Mouse (Mus musculus) ES-Bruce4 (cell line): ENCODE data around the gene E130218I03Rik. TPM values are rescaled to one million over a fixed set of nuclear protein-coding genes. Genes with fewer than 3 reads are reported as not detected.

Experiments used
- H3K27ac ChIP-seq: 2 replicates; pipeline ENCODE4 v1.5.1; 2012; ENCODE audit warnings: low read length, inconsistent platforms; ENCODE audit not compliant: insufficient read depth
- H3K27me3 ChIP-seq: 2 replicates; pipeline ENCODE4 v1.6.1; 2012; ENCODE audit warnings: mild to moderate bottlenecking, low read length, inconsistent platforms; ENCODE audit not compliant: control insufficient read depth, poor library complexity, insufficient read depth, severe bottlenecking
- H3K36me3 ChIP-seq: 2 replicates; pipeline ENCODE4 v1.6.1; 2012; ENCODE audit warnings: inconsistent platforms, mild to moderate bottlenecking, low read length, moderate library complexity; ENCODE audit not compliant: control insufficient read depth, poor library complexity, insufficient read depth, severe bottlenecking
- H3K4me1 ChIP-seq: one replicate; pipeline ENCODE4 v1.8.1; 2011; ENCODE audit warnings: low read length; ENCODE audit not compliant: control insufficient read depth, insufficient read depth
- H3K4me3 ChIP-seq: 2 replicates; pipeline ENCODE4 v1.5.1; 2011; ENCODE audit warnings: low read depth, mild to moderate bottlenecking, low read length
- H3K9ac ChIP-seq: 2 replicates; pipeline ENCODE4 v1.6.1; 2012; ENCODE audit warnings: low read depth, mild to moderate bottlenecking, inconsistent platforms; ENCODE audit not compliant: poor library complexity, severe bottlenecking
- H3K9me3 ChIP-seq: replicated peaks from 2 replicates; pipeline ENCODE4 v1.6.1; 2012; ENCODE audit warnings: mild to moderate bottlenecking, low read length, inconsistent platforms; ENCODE audit not compliant: control insufficient read depth, poor library complexity, insufficient read depth, severe bottlenecking
- CTCF ChIP-seq: IDR thresholded peaks from one replicate; pipeline ENCODE4 v1.8.1; 2011; ENCODE audit warnings: low read depth, low read length
- EP300 ChIP-seq: IDR thresholded peaks from 2 replicates; pipeline ENCODE4 v1.6.1; 2011; ENCODE audit warnings: low read depth, low read length; ENCODE audit not compliant: insufficient read depth
- POLR2A ChIP-seq: IDR thresholded peaks from one replicate; pipeline ENCODE4 v1.8.1; 2011; ENCODE audit warnings: low read length; ENCODE audit not compliant: insufficient read depth
- polyA plus RNA-seq: library from polyadenylated mRNA; stranded (reverse); fragments of >200 nt; gene quantifications from 2 replicates; pipeline ENCODE4 v1.2.4, GENCODE M21; 2011; ENCODE audit warnings: low read depth; ENCODE audit not compliant: missing spikeins, insufficient read depth, insufficient read length

Gene E130218I03Rik
- polyA plus RNA-seq, 1 experiment, result not detected

GRCm38 (mm10) chr4:134273417-134274345 is 30.2 kb downstream of the E130218I03Rik start:
- peak overlapping the region; percentile 68 for H3K27ac ChIP-seq
- H3K4me3 ChIP-seq, result peak overlapping the region; percentile 35; the same call in 1 of the 2 replicates
- no peak for TF ChIP-seq EP300
- no peak for TF ChIP-seq CTCF
- TF ChIP-seq POLR2A, result no peak
- H3K9me3 ChIP-seq, result no peaks in the 10 kb centered on the region
- peaks cover 5% of the 10 kb centered on the region; the same call in 1 of the 2 replicates for H3K36me3 ChIP-seq
- H3K9ac ChIP-seq, result peak overlapping the region; percentile 54
- H3K27me3 ChIP-seq, result no peaks in the 10 kb centered on the region
- H3K4me1 ChIP-seq, result no peaks in the 10 kb centered on the region

GRCm38 (mm10) chr4:134284942-134285341 is 41.5 kb downstream of the E130218I03Rik start:
- no peak for TF ChIP-seq EP300
- no peak for TF ChIP-seq POLR2A
- no peak for TF ChIP-seq CTCF
- H3K4me3 ChIP-seq, result no peak overlapping the region
- H3K27me3 ChIP-seq, result no peaks in the 10 kb centered on the region
- H3K27ac ChIP-seq, result no peak overlapping the region
- no peaks in the 10 kb centered on the region for H3K4me1 ChIP-seq
- H3K9ac ChIP-seq, result no peak overlapping the region
- H3K36me3 ChIP-seq, result peaks cover 17% of the 10 kb centered on the region
- no peaks in the 10 kb centered on the region for H3K9me3 ChIP-seq

GRCm38 (mm10) chr4:134286226-134287167 is 43.0 kb downstream of the E130218I03Rik start:
- H3K9ac ChIP-seq, result peak overlapping the region; percentile 88
- H3K27me3 ChIP-seq, result no peaks in the 10 kb centered on the region
- TF ChIP-seq EP300 (no peak), CTCF (no peak), POLR2A (no peak)
- H3K36me3 ChIP-seq, result peaks cover 7% of the 10 kb centered on the region
- H3K9me3 ChIP-seq, result no peaks in the 10 kb centered on the region
- no peak overlapping the region for H3K27ac ChIP-seq
- H3K4me3 ChIP-seq, result peak overlapping the region; percentile 87
- no peaks in the 10 kb centered on the region for H3K4me1 ChIP-seq

GRCm38 (mm10) chr4:134287168-134287564 is 43.7 kb downstream of the E130218I03Rik start:
- Histone ChIP-seq H3K4me1 (no peaks in the 10 kb centered on the region), H3K36me3 (peaks cover 7% of the 10 kb centered on the region), H3K9me3 (no peaks in the 10 kb centered on the region), H3K9ac (peak overlapping the region; percentile 88), H3K27ac (peak overlapping the region; percentile 70), H3K27me3 (no peaks in the 10 kb centered on the region), H3K4me3 (peak overlapping the region; percentile 87)
- peak; percentile 76 for TF ChIP-seq POLR2A
- no peak for TF ChIP-seq CTCF
- no peak for TF ChIP-seq EP300

GRCm38 (mm10) chr4:134287575-134288025 is 44.1 kb downstream of the E130218I03Rik start, which contains the start of gene Pdik1l:
Pdik1l (minus strand) TSS chr4:134287895.
- Histone ChIP-seq H3K9ac (peak within 1 kb of the TSS; percentile 88), H3K27me3 (no peaks in the 10 kb centered on the region), H3K27ac (peak within 1 kb of the TSS; percentile 85), H3K4me1 (no peaks in the 10 kb centered on the region), H3K36me3 (peaks cover 5% of the 10 kb centered on the region), H3K4me3 (peak within 1 kb of the TSS; percentile 87), H3K9me3 (no peaks in the 10 kb centered on the region)
- TF ChIP-seq EP300 (peak; percentile 79; the same call in 1 of the 2 replicates), POLR2A (peak; percentile 35), CTCF (no peak)
